Mouse (Mus musculus) embryonic facial prominence, embryonic 10.5 days (tissue): ENCODE results near the gene Teddm3. TPM values are rescaled to one million over a fixed set of nuclear protein-coding genes. Genes with fewer than 3 reads are reported as not detected.
"Not testable (repeated sequence)": the region's sequence is repeated elsewhere in the genome, so short reads cannot be mapped to it uniquely, and the experiment has no call there.

ENCODE experiments used
- DNase-seq: peaks from one replicate; pipeline ENCODE4 v3.0.0-alpha.2; 2017; ENCODE audit warnings: low spot score
- H3K27ac ChIP-seq: fragments of 300-500 bp; sonication (generic); replicated peaks from 2 replicates; pipeline ENCODE4 v1.5.1; 2016; ENCODE audit warnings: mild to moderate bottlenecking
- H3K27me3 ChIP-seq: fragments of 300-500 bp; sonication (generic); replicated peaks from 2 replicates; pipeline ENCODE4 v1.6.1; 2016; ENCODE audit warnings: low read depth, mild to moderate bottlenecking; ENCODE audit not compliant: poor library complexity, severe bottlenecking
- H3K36me3 ChIP-seq: fragments of 300-500 bp; sonication (generic); replicated peaks from 2 replicates; pipeline ENCODE4 v1.6.1; 2016; ENCODE audit warnings: mild to moderate bottlenecking, moderate library complexity
- H3K4me1 ChIP-seq: fragments of 300-500 bp; sonication (generic); 2 replicates; pipeline ENCODE4 v1.6.1; 2016
- H3K4me3 ChIP-seq: fragments of 300-500 bp; sonication (generic); 2 replicates; pipeline ENCODE4 v1.5.1; 2016; ENCODE audit warnings: mild to moderate bottlenecking, moderate library complexity
- H3K9me3 ChIP-seq: fragments of 300-500 bp; sonication (generic); 2 replicates; pipeline ENCODE4 v1.6.1; 2016; ENCODE audit warnings: mild to moderate bottlenecking
- WGBS: fragments of 180-500 bp; shearing (Covaris S2); methylation state at CpG from one replicate; pipeline ENCODE4 v1.1.7; 2016; 5-methylcytosine and 5-hydroxymethylcytosine counted together
- polyA plus RNA-seq: library from polyadenylated mRNA; unstranded; fragments of >200 nt; fragmentation: Nextera tagmentation; extraction: Ambion mirVana; gene quantifications from 2 replicates; pipeline ENCODE4 v1.2.1, GENCODE M21; 2016

Gene Teddm3
- not detected in 2 replicates for polyA plus RNA-seq

- no CpG with 5 or more reads among the region's 2 CpGs for WGBS
- not testable (repeated sequence) for DNase-seq, H3K4me3 ChIP-seq, H3K27ac ChIP-seq, H3K27me3 ChIP-seq, H3K9me3 ChIP-seq, H3K4me1 ChIP-seq, H3K36me3 ChIP-seq
Observed at GRCm38 (mm10) chr16:21153900-21154299, at the start of gene Teddm3. TSS of gene Teddm3 (minus strand) at chr16:21154000.

GRCm38 (mm10) chr16:21202731-21203130 is 48.9 kb upstream of the Teddm3 start:
- Histone ChIP-seq H3K36me3 (peaks cover 8% of the 10 kb centered on the region; the same call in 1 of the 2 replicates), H3K4me3 (no peak overlapping the region), H3K27ac (no peak overlapping the region), H3K4me1 (peaks cover 41% of the 10 kb centered on the region), H3K9me3 (no peaks in the 10 kb centered on the region), H3K27me3 (peaks cover 31% of the 10 kb centered on the region)
- 71% methylated on average over 4 of the region's 4 CpGs for WGBS
- no peak for DNase-seq

DNA sequence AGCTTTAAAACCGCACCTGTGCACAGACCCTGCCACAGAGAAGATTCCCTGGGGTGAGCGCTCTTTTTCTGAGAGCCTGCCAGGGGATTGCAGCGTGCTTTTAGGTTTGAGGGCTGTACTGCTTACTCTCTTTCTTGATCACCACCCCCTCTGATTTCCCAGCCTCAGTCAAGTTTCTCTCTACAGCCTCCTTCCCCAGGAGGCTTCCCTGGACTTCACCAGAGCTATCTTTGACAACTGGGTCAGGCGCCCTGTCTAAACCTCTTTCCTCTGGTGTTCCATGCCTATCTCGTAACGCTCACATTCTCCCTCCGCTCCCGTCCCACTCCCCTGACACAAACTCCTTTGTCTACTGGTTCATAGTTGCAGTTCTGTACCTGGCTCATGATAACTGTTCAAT is 45.6 kb upstream of the Teddm3 start:
- no peak overlapping the region for H3K4me3 ChIP-seq
- H3K9me3 ChIP-seq = no peaks in the 10 kb centered on the region
- peaks cover 27% of the 10 kb centered on the region for H3K4me1 ChIP-seq
- no peak for DNase-seq
- no peaks in the 10 kb centered on the region for H3K36me3 ChIP-seq
- no peak overlapping the region for H3K27ac ChIP-seq
- H3K27me3 ChIP-seq = peaks cover 31% of the 10 kb centered on the region
- 63% methylated on average over 8 of the region's 8 CpGs for WGBS

DNA sequence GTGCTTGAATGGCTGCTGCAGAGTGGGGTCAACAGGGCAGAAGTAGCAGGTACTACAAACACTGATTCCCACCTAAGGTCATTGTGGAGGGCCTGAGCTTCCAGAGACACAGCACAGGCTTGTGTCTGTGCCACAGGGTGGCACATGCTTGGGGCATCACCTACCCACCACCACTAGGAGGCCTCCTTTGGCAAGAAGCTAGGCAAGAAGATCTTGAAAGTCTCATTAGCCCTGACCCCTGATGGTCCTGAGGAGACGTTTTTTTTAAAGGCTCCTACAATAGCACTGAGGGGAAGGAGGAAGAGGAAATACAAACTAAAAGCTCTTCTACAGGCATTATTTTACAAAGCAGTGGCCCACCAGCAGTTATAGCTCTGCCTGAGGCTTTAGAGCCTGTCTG is 44.7 kb upstream of the Teddm3 start:
- no peak overlapping the region for H3K4me3 ChIP-seq
- no peaks in the 10 kb centered on the region for H3K9me3 ChIP-seq
- peak; percentile 38 for DNase-seq
- WGBS = 3% methylated on average over 1 of the region's 1 CpGs
- no peaks in the 10 kb centered on the region for H3K36me3 ChIP-seq
- H3K4me1 ChIP-seq = peaks cover 21% of the 10 kb centered on the region
- H3K27me3 ChIP-seq = peaks cover 30% of the 10 kb centered on the region
- H3K27ac ChIP-seq = no peak overlapping the region

- Histone ChIP-seq H3K4me1 (peaks cover 21% of the 10 kb centered on the region), H3K9me3 (no peaks in the 10 kb centered on the region), H3K27me3 (peaks cover 26% of the 10 kb centered on the region), H3K27ac (no peak overlapping the region), H3K4me3 (no peak overlapping the region), H3K36me3 (no peaks in the 10 kb centered on the region)
- no peak for DNase-seq
- WGBS = 86% methylated on average over 7 of the region's 7 CpGs
Observed at GRCm38 (mm10) chr16:21198006-21198405, 44.2 kb upstream of the Teddm3 start.

- H3K4me1 ChIP-seq = peaks cover 19% of the 10 kb centered on the region
- WGBS = 92% methylated on average over 4 of the region's 4 CpGs
- H3K9me3 ChIP-seq = no peaks in the 10 kb centered on the region
- no peak overlapping the region for H3K4me3 ChIP-seq
- H3K36me3 ChIP-seq = no peaks in the 10 kb centered on the region
- DNase-seq = no peak
- peaks cover 21% of the 10 kb centered on the region; the same call in 1 of the 2 replicates for H3K27me3 ChIP-seq
- no peak overlapping the region for H3K27ac ChIP-seq
Observed at GRCm38 (mm10) chr16:21197542-21197941, 43.7 kb upstream of the Teddm3 start.

DNA sequence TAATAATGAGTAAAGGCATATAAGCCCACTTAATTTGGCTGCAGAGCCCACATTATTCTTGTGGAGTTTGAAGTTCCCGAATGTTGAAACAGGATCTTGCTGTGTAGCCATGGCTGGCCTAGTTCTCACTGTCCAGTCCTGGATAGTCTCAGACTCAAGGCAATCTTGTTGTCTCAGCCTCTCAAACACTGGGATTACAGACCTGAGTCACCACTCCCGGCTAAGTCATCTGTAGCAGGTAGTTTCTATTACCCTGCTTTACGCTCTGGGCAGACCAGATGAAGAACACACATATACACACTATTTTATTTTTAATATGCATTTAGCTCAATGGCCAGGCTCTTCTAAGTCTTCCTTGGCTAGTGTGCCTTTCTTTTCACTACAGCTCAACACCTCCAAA is 42.8 kb upstream of the Teddm3 start:
- Histone ChIP-seq H3K27ac (no peak overlapping the region), H3K27me3 (peaks cover 14% of the 10 kb centered on the region; the same call in 1 of the 2 replicates), H3K4me3 (no peak overlapping the region), H3K36me3 (no peaks in the 10 kb centered on the region), H3K9me3 (no peaks in the 10 kb centered on the region), H3K4me1 (peaks cover 22% of the 10 kb centered on the region)
- 90% methylated on average over 3 of the region's 3 CpGs for WGBS
- DNase-seq = no peak

GRCm38 (mm10) chr16:21195260-21195866 is 41.6 kb upstream of the Teddm3 start:
- 53% methylated on average over 8 of the region's 8 CpGs for WGBS
- no peak overlapping the region for H3K4me3 ChIP-seq
- DNase-seq = peak; percentile 10
- no peaks in the 10 kb centered on the region for H3K9me3 ChIP-seq
- peaks cover 24% of the 10 kb centered on the region for H3K4me1 ChIP-seq
- H3K27ac ChIP-seq = no peak overlapping the region; the same call in 1 of the 2 replicates
- no peaks in the 10 kb centered on the region for H3K36me3 ChIP-seq
- peaks cover 9% of the 10 kb centered on the region for H3K27me3 ChIP-seq

- no peaks in the 10 kb centered on the region for H3K36me3 ChIP-seq
- DNase-seq = no peak
- WGBS = 86% methylated on average over 12 of the region's 12 CpGs
- peaks cover 1% of the 10 kb centered on the region; the same call in 1 of the 2 replicates for H3K27me3 ChIP-seq
- H3K9me3 ChIP-seq = no peaks in the 10 kb centered on the region
- H3K4me1 ChIP-seq = peaks cover 23% of the 10 kb centered on the region
- H3K4me3 ChIP-seq = no peak overlapping the region
- no peak overlapping the region for H3K27ac ChIP-seq
Observed at GRCm38 (mm10) chr16:21194182-21194581, 40.4 kb upstream of the Teddm3 start.

GRCm38 (mm10) chr16:21192509-21193354 is 38.9 kb upstream of the Teddm3 start:
- Histone ChIP-seq H3K4me1 (peaks cover 27% of the 10 kb centered on the region), H3K36me3 (no peaks in the 10 kb centered on the region), H3K9me3 (no peaks in the 10 kb centered on the region), H3K27ac (no peak overlapping the region), H3K27me3 (no peaks in the 10 kb centered on the region; the same call in 1 of the 2 replicates), H3K4me3 (no peak overlapping the region)
- 42% methylated on average over 7 of the region's 7 CpGs for WGBS
- DNase-seq = peak; percentile 35

DNA sequence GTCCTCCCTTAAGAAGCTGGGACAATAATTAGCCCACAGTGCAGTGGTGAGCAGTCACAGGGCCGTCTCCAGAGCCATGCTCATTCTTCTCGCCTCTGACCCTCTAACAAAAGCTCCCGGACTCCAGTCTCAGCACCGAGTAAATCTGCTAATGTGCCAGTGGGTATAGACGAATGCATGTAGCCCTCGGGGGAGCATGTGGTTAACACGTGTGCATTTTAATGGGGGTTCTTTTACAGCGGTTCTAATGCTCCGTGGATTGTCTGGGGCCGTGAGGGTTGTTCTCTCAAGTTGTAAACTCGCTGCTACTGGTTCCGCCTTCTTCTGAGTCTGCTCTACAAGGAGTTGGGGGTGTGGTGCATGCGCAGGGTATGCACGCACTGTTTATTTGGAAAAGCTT is 37.8 kb upstream of the Teddm3 start:
- no peaks in the 10 kb centered on the region; the same call in 1 of the 2 replicates for H3K27me3 ChIP-seq
- peaks cover 33% of the 10 kb centered on the region for H3K4me1 ChIP-seq
- no peaks in the 10 kb centered on the region for H3K36me3 ChIP-seq
- WGBS = 73% methylated on average over 14 of the region's 14 CpGs
- no peak for DNase-seq
- no peak overlapping the region for H3K4me3 ChIP-seq
- H3K27ac ChIP-seq = no peak overlapping the region
- H3K9me3 ChIP-seq = no peaks in the 10 kb centered on the region

DNA sequence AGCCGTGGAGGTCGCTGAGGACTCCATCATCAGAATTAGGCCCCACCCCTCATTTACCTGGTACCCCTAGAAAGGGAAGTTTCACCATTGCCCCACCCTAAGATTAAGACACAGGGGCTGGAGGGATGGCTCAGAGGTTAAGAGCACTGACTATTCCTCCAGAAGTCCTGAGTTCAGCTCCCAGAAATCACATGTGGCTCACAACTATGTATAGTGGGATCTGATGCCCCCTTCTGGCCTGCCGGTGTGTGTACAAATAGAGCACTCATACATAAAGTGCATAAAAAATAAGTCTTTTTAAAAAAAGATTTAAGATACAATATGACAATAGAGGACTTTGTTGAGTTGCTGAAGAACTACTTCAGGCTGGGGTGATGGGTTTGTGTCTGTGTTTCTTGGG is 34.5 kb upstream of the Teddm3 start:
- H3K36me3 ChIP-seq = no peaks in the 10 kb centered on the region
- no peak overlapping the region for H3K4me3 ChIP-seq
- WGBS = 78% methylated on average over 3 of the region's 3 CpGs
- no peak overlapping the region for H3K27ac ChIP-seq
- peak; percentile 47 for DNase-seq
- peaks cover 23% of the 10 kb centered on the region for H3K4me1 ChIP-seq
- no peaks in the 10 kb centered on the region for H3K9me3 ChIP-seq
- no peaks in the 10 kb centered on the region; the same call in 1 of the 2 replicates for H3K27me3 ChIP-seq

- Histone ChIP-seq H3K4me1 (peaks cover 23% of the 10 kb centered on the region), H3K36me3 (no peaks in the 10 kb centered on the region), H3K4me3 (no peak overlapping the region), H3K27me3 (no peaks in the 10 kb centered on the region; the same call in 1 of the 2 replicates), H3K9me3 (no peaks in the 10 kb centered on the region), H3K27ac (no peak overlapping the region)
- WGBS = 37% methylated on average over 7 of the region's 7 CpGs
- DNase-seq = no peak
Observed at GRCm38 (mm10) chr16:21187568-21187967, 33.8 kb upstream of the Teddm3 start.
